Mouse (Mus musculus): ENCODE measurements around the gene Cdan1. TPM values are rescaled to one million over a fixed set of nuclear protein-coding genes. Genes with fewer than 3 reads are reported as not detected.
"Not testable (repeated sequence)": the region's sequence is repeated elsewhere in the genome, so short reads cannot be mapped to it uniquely, and the experiment has no call there.

Cdan1 gene
- total RNA-seq, 2 experiments from 2014 or later = 4.5 to 5.6 TPM

- no peak for DNase-seq
These were observed 101.9 kb downstream of the Cdan1 start for GRCm38 (mm10) chr2:120748041-120748440.

GRCm38 (mm10) chr2:120745496-120745895 lies 104.4 kb downstream of the Cdan1 start:
- no peak for DNase-seq

GRCm38 (mm10) chr2:120731877-120732530 lies 117.9 kb downstream of the Cdan1 start:
- no peak for DNase-seq

- DNase-seq = peak; percentile 94
These were observed 118.6 kb downstream of the Cdan1 start for GRCm38 (mm10) chr2:120731167-120731862.

GRCm38 (mm10) chr2:120730639-120731166 lies 119.2 kb downstream of the Cdan1 start:
- peak; percentile 29 for DNase-seq

GRCm38 (mm10) chr2:120729775-120730585 lies 119.9 kb downstream of the Cdan1 start:
- no peak for DNase-seq

- no peak for DNase-seq
These were observed 125.8 kb downstream of the Cdan1 start for GRCm38 (mm10) chr2:120724176-120724575.

- DNase-seq = no peak
These were observed 126.3 kb downstream of the Cdan1 start for GRCm38 (mm10) chr2:120723621-120724020.

- no peak for DNase-seq
These were observed 127.4 kb downstream of the Cdan1 start for GRCm38 (mm10) chr2:120722491-120722890.

GRCm38 (mm10) chr2:120721911-120722310 lies 128.0 kb downstream of the Cdan1 start:
- no peak for DNase-seq

GRCm38 (mm10) chr2:120720821-120721220 lies 129.1 kb downstream of the Cdan1 start:
- DNase-seq = no peak

GRCm38 (mm10) chr2:120718496-120718895 lies 131.4 kb downstream of the Cdan1 start:
- no peak for DNase-seq

GRCm38 (mm10) chr2:120713441-120713840 lies 136.5 kb downstream of the Cdan1 start:
- DNase-seq = no peak

GRCm38 (mm10) chr2:120710948-120711347 lies 139.0 kb downstream of the Cdan1 start:
- no peak for DNase-seq

GRCm38 (mm10) chr2:120710154-120710553 lies 139.8 kb downstream of the Cdan1 start:
- no peak for DNase-seq

- no peak for DNase-seq
These were observed 142.9 kb downstream of the Cdan1 start for GRCm38 (mm10) chr2:120707041-120707440.

GRCm38 (mm10) chr2:120702675-120703074 lies 147.3 kb downstream of the Cdan1 start:
- DNase-seq = no peak

- DNase-seq = no peak
These were observed 149.5 kb downstream of the Cdan1 start for GRCm38 (mm10) chr2:120700379-120700885.

GRCm38 (mm10) chr2:120697767-120698166 lies 152.2 kb downstream of the Cdan1 start:
- DNase-seq = no peak

GRCm38 (mm10) chr2:120681151-120681550 lies 168.8 kb downstream of the Cdan1 start:
- DNase-seq = not testable (repeated sequence)

- no peak for DNase-seq
These were observed 179.7 kb downstream of the Cdan1 start for GRCm38 (mm10) chr2:120670253-120670652.

- no peak for DNase-seq
These were observed 182.5 kb downstream of the Cdan1 start for GRCm38 (mm10) chr2:120667446-120667845.

Measured in gastrocnemius, postnatal 25 days (tissue).